Mouse (Mus musculus) liver, embryonic 13.5 days (tissue): Measurements from ENCODE around the gene Tmem108. TPM values are rescaled to one million over a fixed set of nuclear protein-coding genes. Genes with fewer than 3 reads are reported as not detected.

Experiments
- ATAC-seq: fragments of 200-750 bp; cut with Nextera tagmentation; 2 replicates; pipeline ENCODE4 v1.8.0; 2017; ENCODE audit warnings: low read depth, mild to moderate bottlenecking, moderate number of reproducible peaks, moderate library complexity
- DNase-seq: peaks from one replicate; pipeline ENCODE4 v3.0.0; 2022
- H3K27ac ChIP-seq: fragments of 300-500 bp; sonication (generic); 2 replicates; pipeline ENCODE4 v1.5.1; 2015; ENCODE audit warnings: moderate library complexity, mild to moderate bottlenecking, inconsistent platforms
- H3K27me3 ChIP-seq: fragments of 300-500 bp; sonication (generic); 2 replicates; pipeline ENCODE4 v1.6.1; 2015; ENCODE audit warnings: mild to moderate bottlenecking, inconsistent platforms
- H3K36me3 ChIP-seq: fragments of 300-500 bp; sonication (generic); 2 replicates; pipeline ENCODE4 v1.6.1; 2015; ENCODE audit warnings: mild to moderate bottlenecking, inconsistent platforms
- H3K4me1 ChIP-seq: fragments of 300-500 bp; sonication (generic); replicated peaks from 2 replicates; pipeline ENCODE4 v1.6.1; 2015; ENCODE audit warnings: inconsistent platforms
- H3K4me2 ChIP-seq: fragments of 300-500 bp; sonication (generic); 2 replicates; pipeline ENCODE4 v1.6.1; 2015; ENCODE audit warnings: inconsistent platforms, mild to moderate bottlenecking, moderate library complexity
- H3K4me3 ChIP-seq: fragments of 300-500 bp; sonication (generic); replicated peaks from 2 replicates; pipeline ENCODE4 v1.5.1; 2015; ENCODE audit warnings: mild to moderate bottlenecking, inconsistent platforms
- H3K9ac ChIP-seq: fragments of 300-500 bp; sonication (generic); 2 replicates; pipeline ENCODE4 v1.6.1; 2015; ENCODE audit warnings: mild to moderate bottlenecking, inconsistent platforms
- H3K9me3 ChIP-seq: fragments of 300-500 bp; sonication (generic); replicated peaks from 2 replicates; pipeline ENCODE4 v1.6.1; 2016; ENCODE audit warnings: inconsistent platforms
- WGBS: fragments of 180-500 bp; shearing (Covaris S2); methylation state at CpG from one replicate; pipeline ENCODE4 v1.1.7; 2015; ENCODE audit not compliant: insufficient replicate concordance; 5-methylcytosine and 5-hydroxymethylcytosine counted together
- polyA plus RNA-seq: library from polyadenylated mRNA; unstranded; fragments of >200 nt; fragmentation: Nextera tagmentation; extraction: Ambion mirVana; gene quantifications from 2 replicates; pipeline ENCODE4 v1.2.1, GENCODE M21; 2015

Tmem108 gene
- polyA plus RNA-seq, 1 experiment from 2014 or later: 1.5 TPM

- H3K36me3 ChIP-seq: no peaks in the 10 kb centered on the region
- H3K27me3 ChIP-seq: no peaks in the 10 kb centered on the region
- 43% methylated on average over 1 of the region's 1 CpGs for WGBS
- ATAC-seq (no peak), DNase-seq (no peak)
- no peaks in the 10 kb centered on the region for H3K4me1 ChIP-seq
- no peak overlapping the region for H3K4me2 ChIP-seq
- no peak overlapping the region for H3K4me3 ChIP-seq
- H3K9ac ChIP-seq: no peak overlapping the region
- H3K9me3 ChIP-seq: no peaks in the 10 kb centered on the region
- no peak overlapping the region for H3K27ac ChIP-seq
Measured at GRCm38 (mm10) chr9:103465293-103465692, 296.3 kb downstream of the Tmem108 start.

GRCm38 (mm10) chr9:103463833-103464232 lies 297.8 kb downstream of the Tmem108 start:
- Histone ChIP-seq H3K4me2 (no peak overlapping the region), H3K9me3 (no peaks in the 10 kb centered on the region), H3K27ac (no peak overlapping the region), H3K9ac (no peak overlapping the region), H3K4me3 (no peak overlapping the region), H3K36me3 (no peaks in the 10 kb centered on the region), H3K27me3 (no peaks in the 10 kb centered on the region), H3K4me1 (no peaks in the 10 kb centered on the region)
- 74% methylated on average over 6 of the region's 6 CpGs for WGBS
- no peak for DNase-seq
- no peak for ATAC-seq

GRCm38 (mm10) chr9:103459839-103460238 lies 301.8 kb downstream of the Tmem108 start:
- Histone ChIP-seq H3K9ac (no peak overlapping the region), H3K4me2 (no peak overlapping the region), H3K4me1 (no peaks in the 10 kb centered on the region), H3K27ac (no peak overlapping the region), H3K9me3 (no peaks in the 10 kb centered on the region), H3K4me3 (no peak overlapping the region), H3K27me3 (no peaks in the 10 kb centered on the region), H3K36me3 (no peaks in the 10 kb centered on the region)
- DNase-seq: no peak
- WGBS: 37% methylated on average over 2 of the region's 2 CpGs
- ATAC-seq: no peak

- H3K27me3 ChIP-seq: no peaks in the 10 kb centered on the region
- WGBS: 63% methylated on average over 1 of the region's 1 CpGs
- H3K9ac ChIP-seq: no peak overlapping the region
- H3K27ac ChIP-seq: no peak overlapping the region
- no peaks in the 10 kb centered on the region for H3K4me1 ChIP-seq
- ATAC-seq: no peak
- H3K4me2 ChIP-seq: no peak overlapping the region
- H3K4me3 ChIP-seq: no peak overlapping the region
- no peak for DNase-seq
- H3K9me3 ChIP-seq: no peaks in the 10 kb centered on the region
- H3K36me3 ChIP-seq: no peaks in the 10 kb centered on the region
Measured at GRCm38 (mm10) chr9:103459307-103459706, 302.3 kb downstream of the Tmem108 start.

GRCm38 (mm10) chr9:103449651-103450050 lies 312.0 kb downstream of the Tmem108 start:
- H3K27ac ChIP-seq: no peak overlapping the region
- no peaks in the 10 kb centered on the region for H3K36me3 ChIP-seq
- H3K4me3 ChIP-seq: no peak overlapping the region
- ATAC-seq (no peak), DNase-seq (no peak)
- no peaks in the 10 kb centered on the region for H3K9me3 ChIP-seq
- no peak overlapping the region for H3K4me2 ChIP-seq
- WGBS: 37% methylated on average over 6 of the region's 6 CpGs
- no peaks in the 10 kb centered on the region for H3K4me1 ChIP-seq
- no peaks in the 10 kb centered on the region for H3K27me3 ChIP-seq
- no peak overlapping the region for H3K9ac ChIP-seq

GRCm38 (mm10) chr9:103449092-103449491 lies 312.5 kb downstream of the Tmem108 start:
- no peaks in the 10 kb centered on the region for H3K27me3 ChIP-seq
- no peak overlapping the region for H3K9ac ChIP-seq
- DNase-seq (no peak), ATAC-seq (no peak)
- no peak overlapping the region for H3K4me3 ChIP-seq
- 13% methylated on average over 7 of the region's 7 CpGs for WGBS
- no peaks in the 10 kb centered on the region for H3K9me3 ChIP-seq
- no peaks in the 10 kb centered on the region for H3K4me1 ChIP-seq
- no peak overlapping the region for H3K4me2 ChIP-seq
- no peaks in the 10 kb centered on the region for H3K36me3 ChIP-seq
- H3K27ac ChIP-seq: no peak overlapping the region

GRCm38 (mm10) chr9:103444656-103445055 lies 317.0 kb downstream of the Tmem108 start:
- H3K36me3 ChIP-seq: no peaks in the 10 kb centered on the region
- no peak overlapping the region for H3K4me2 ChIP-seq
- H3K27me3 ChIP-seq: no peaks in the 10 kb centered on the region
- no peak overlapping the region for H3K4me3 ChIP-seq
- no peak overlapping the region for H3K27ac ChIP-seq
- H3K4me1 ChIP-seq: no peaks in the 10 kb centered on the region
- ATAC-seq (no peak), DNase-seq (no peak)
- no peaks in the 10 kb centered on the region for H3K9me3 ChIP-seq
- 63% methylated on average over 5 of the region's 5 CpGs for WGBS
- H3K9ac ChIP-seq: no peak overlapping the region

GRCm38 (mm10) chr9:103443824-103444185 lies 317.8 kb downstream of the Tmem108 start:
- H3K36me3 ChIP-seq: no peaks in the 10 kb centered on the region
- H3K27me3 ChIP-seq: no peaks in the 10 kb centered on the region
- no peak overlapping the region for H3K4me3 ChIP-seq
- H3K4me2 ChIP-seq: no peak overlapping the region
- no peak for ATAC-seq
- no peaks in the 10 kb centered on the region for H3K9me3 ChIP-seq
- no peaks in the 10 kb centered on the region for H3K4me1 ChIP-seq
- no peak overlapping the region for H3K27ac ChIP-seq
- H3K9ac ChIP-seq: no peak overlapping the region
- 63% methylated on average over 7 of the region's 7 CpGs for WGBS
- DNase-seq: no peak

GRCm38 (mm10) chr9:103443121-103443823 lies 318.4 kb downstream of the Tmem108 start:
- Histone ChIP-seq H3K4me2 (no peak overlapping the region), H3K4me3 (no peak overlapping the region), H3K27ac (no peak overlapping the region), H3K27me3 (no peaks in the 10 kb centered on the region), H3K36me3 (no peaks in the 10 kb centered on the region), H3K4me1 (no peaks in the 10 kb centered on the region), H3K9me3 (no peaks in the 10 kb centered on the region), H3K9ac (no peak overlapping the region)
- DNase-seq (no peak), ATAC-seq (no peak)
- WGBS: 56% methylated on average over 13 of the region's 13 CpGs

GRCm38 (mm10) chr9:103440597-103440996 lies 321.0 kb downstream of the Tmem108 start:
- Histone ChIP-seq H3K9me3 (no peaks in the 10 kb centered on the region), H3K9ac (no peak overlapping the region), H3K4me3 (no peak overlapping the region), H3K36me3 (no peaks in the 10 kb centered on the region), H3K27ac (no peak overlapping the region), H3K27me3 (no peaks in the 10 kb centered on the region), H3K4me1 (no peaks in the 10 kb centered on the region), H3K4me2 (no peak overlapping the region)
- no peak for DNase-seq
- WGBS: 27% methylated on average over 3 of the region's 3 CpGs
- no peak for ATAC-seq

- Histone ChIP-seq H3K4me1 (no peaks in the 10 kb centered on the region), H3K4me2 (no peak overlapping the region), H3K4me3 (no peak overlapping the region), H3K36me3 (no peaks in the 10 kb centered on the region), H3K27ac (no peak overlapping the region), H3K9ac (no peak overlapping the region), H3K9me3 (no peaks in the 10 kb centered on the region), H3K27me3 (no peaks in the 10 kb centered on the region)
- ATAC-seq (no peak), DNase-seq (no peak)
- 74% methylated on average over 5 of the region's 5 CpGs for WGBS
Measured at GRCm38 (mm10) chr9:103437104-103437503, 324.5 kb downstream of the Tmem108 start.

GRCm38 (mm10) chr9:103434116-103434515 lies 327.5 kb downstream of the Tmem108 start:
- no peak overlapping the region for H3K4me3 ChIP-seq
- H3K4me1 ChIP-seq: no peaks in the 10 kb centered on the region
- no peaks in the 10 kb centered on the region for H3K27me3 ChIP-seq
- ATAC-seq: 0 out of 2 replicates have a peak, but pooled peaks have one; percentile 26
- no peaks in the 10 kb centered on the region for H3K36me3 ChIP-seq
- WGBS: 30% methylated on average over 4 of the region's 4 CpGs
- H3K9ac ChIP-seq: no peak overlapping the region
- H3K9me3 ChIP-seq: no peaks in the 10 kb centered on the region
- no peak for DNase-seq
- H3K4me2 ChIP-seq: no peak overlapping the region
- H3K27ac ChIP-seq: no peak overlapping the region
